Mouse (Mus musculus): Measurements from ENCODE around the gene Ppp1ca.
A peak's percentile ranks its signal among the peaks of the same experiment; 100 is the strongest.

Ppp1ca gene

DNA sequence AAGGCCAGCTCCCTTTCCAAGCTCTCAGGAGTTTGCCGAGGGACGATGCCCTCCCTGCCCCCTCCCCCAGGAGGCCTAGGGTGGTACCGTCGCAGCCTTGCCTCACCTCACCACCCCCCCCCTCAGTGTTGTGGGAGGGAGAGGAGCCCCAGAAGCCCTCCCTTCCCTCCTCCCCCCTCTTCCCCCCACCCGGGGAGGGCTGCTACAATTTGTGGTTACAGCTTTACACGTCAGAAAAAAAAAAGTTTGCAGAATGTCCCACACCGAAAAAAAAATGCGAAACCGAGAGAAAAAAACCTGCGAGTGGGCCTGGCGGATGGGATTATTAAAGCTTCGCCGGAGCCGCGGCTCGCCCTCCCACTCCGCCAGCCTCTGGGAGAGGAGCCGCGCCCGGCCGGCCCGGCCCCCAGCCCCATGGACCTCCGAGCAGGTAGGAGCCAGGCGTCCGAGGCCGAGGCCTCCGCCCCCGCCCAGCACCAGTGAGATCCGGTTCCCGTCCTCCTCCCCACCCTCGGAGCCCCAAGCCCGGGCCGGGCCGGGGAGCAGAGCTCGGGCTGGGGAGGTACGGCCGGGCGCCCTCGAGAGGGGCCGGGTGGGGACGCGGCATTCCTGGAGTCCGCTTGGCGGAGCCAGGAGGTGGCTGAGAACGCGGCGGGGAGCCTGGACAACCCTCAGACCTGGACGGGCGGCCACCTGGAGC lies 22.4 kb downstream of the Ppp1ca start, which contains the start of the genes Clcf1 and AC109138.7:
Gene Clcf1 (plus strand): TSS at position 168 of the 700 bp plus-strand sequence.
Gene AC109138.7 (plus strand): TSS at position 287 of the 700 bp plus-strand sequence.
- DNase-seq (ENCODE audit: low spot score): peak; percentile 55

DNA sequence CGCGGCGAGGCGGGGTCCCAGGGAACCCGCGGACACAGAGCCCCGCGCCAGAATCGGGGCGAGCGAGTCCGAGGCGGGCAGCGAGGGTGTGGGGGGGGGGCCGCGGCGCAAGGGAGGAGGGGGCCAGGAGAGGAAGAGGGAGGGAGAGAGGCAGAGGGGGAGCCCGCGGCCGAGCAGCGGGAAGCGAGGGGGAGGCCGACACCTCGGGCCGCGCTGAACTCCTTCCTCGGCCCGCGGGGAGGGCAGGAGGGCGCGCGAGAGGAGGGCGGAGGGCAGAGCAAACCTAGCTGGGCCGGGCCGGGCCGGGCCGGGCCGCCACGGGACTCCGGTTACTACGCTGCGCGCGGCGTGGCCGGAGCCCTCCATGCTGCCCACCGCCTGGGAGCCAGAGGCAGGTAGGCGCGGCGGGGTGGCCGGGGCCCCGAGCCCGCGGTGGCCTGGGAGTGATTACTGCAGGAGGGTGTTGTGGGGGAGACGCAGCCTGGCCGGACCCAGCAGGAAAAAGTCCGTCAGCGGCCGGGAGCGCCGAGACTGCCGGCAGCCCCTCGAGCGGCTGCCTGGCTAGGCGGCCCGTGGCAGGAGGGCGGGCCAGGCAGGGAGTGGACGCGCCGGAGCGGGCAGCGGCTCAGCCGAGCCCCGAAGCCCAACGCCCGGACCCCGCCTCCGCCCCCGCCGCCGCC lies 23.0 kb downstream of the Ppp1ca start:
- DNase-seq (ENCODE audit: low spot score): peak; percentile 28

DNA sequence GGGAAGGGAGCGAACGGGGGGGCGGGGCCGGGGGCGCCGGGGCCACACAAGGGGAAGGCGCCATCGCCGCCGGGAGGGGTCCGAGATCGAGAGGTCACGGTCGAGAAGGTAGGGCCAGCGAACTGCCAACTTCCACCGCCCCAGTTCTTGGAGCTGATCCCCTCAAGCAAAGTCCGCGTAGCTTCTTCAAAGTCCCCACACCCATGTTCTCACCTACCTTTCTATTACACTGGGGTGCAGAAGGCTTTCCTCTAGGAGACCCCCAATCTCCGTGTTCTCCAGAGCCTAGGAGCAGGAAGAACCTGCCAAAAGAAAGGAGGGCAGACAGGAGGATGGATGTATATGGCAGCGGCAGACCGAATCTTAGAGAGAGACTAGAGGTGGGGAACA lies 23.6 kb downstream of the Ppp1ca start:
- DNase-seq (ENCODE audit: low spot score): no peak

DNA sequence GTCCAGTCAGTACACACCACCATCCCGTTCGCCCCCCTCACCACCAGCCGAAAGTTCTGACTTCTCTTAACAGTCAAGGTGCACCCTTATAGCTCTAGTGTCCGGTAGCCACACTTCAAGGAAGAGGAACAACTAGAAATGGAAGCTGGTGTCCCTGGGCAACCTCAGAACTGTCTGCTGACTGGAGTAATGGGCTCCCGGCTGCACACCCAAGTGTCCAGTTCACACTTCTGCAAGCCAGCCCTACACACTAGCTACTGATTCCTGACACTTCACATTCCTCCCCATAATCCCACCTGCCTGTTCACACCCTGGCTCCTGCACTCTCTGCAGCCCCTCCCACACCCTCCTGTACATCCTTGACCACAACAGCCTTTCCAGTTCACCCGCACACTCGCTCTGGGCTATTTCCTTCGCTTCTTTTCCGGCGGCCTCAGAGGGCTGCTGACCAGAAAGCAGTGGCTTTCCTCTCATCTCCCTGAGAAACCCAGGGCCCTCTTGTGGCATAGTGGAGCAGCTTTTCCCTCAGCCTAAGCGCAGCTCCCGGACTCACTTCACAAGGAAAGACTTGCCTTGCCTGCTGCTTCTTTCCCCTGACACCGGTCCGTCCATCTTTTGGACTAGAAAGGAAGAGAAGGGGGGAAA lies 24.3 kb downstream of the Ppp1ca start:
- DNase-seq (ENCODE audit: low spot score): peak; percentile 45

DNA sequence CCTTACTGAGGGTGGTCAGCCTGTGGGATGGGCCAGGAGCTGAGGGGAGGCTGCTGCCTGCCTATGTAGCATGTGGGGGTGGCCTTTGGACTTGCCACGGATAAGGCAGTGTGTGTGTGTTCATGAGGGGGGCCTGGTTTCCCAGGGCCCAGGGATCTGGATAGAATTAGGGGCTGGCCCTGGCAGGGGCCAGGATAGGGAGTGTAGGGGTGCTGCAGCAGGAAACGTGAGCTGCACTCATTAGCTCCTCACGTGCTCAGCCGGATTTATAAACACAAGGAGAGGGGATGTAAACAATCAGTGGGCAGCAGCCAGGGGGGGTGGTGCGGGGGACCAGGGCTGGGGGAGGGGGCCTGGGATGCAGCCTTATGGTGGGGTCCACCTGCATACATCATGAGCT lies 25.3 kb downstream of the Ppp1ca start:
- no peak for DNase-seq (ENCODE audit: low spot score)

DNA sequence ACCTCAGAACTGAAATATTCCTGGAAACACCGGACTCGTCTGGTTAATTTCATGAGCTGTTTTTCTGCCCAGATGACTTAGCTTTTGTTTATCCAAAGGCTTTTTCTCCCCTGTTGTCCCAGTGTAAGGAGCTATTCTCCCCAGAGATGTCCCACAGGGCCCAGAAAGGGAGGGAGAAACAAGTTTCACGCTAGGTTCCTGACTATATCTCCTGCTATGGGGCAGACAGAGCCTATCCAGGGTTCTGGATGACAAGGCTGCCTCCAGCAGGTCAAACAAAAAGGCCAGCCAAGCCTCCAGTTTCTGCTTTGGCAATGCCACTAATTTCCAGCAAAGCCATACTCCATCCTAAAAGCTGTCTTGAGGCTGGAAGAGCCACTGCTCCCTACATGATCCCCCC lies 26.0 kb downstream of the Ppp1ca start:
- DNase-seq (ENCODE audit: low spot score): no peak

DNA sequence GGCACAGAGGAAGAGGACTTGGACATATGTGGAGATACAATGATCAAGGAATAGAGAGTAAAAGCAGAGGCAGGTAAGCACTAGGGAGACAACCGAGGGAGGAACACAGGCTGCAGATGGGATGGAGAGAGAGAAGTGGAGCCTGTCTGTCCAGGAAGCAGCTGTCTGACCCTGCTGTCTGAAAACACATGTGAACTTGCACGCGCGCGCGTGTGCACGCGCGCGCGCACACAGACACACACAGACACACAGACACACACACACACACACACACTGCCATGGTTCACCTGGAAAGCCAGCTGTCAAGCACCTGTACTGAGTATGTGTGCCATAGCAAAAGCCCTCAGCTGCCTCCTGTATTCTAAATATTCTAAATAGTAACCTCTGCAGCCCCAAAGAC lies 26.4 kb downstream of the Ppp1ca start:
- DNase-seq (ENCODE audit: low spot score): no peak

DNA sequence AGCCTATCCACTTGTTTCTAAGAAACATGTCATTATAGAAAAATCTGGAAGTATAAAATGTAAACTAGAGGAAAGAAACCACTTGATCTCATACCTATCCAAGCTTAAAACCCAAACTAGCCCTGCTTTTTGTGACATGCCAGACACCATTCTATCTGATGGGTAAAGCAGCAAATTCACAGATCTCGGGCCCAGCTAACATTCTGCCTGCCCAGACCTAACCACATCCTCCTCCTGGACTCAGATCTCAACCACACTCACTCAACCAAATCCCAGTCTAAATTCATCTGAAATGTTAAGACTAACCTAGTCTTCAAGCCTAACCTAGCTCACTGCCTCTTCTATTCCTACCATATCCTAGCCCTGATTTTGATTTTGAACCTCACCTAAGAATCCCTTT lies 26.9 kb downstream of the Ppp1ca start:
- DNase-seq (ENCODE audit: low spot score): no peak

DNA sequence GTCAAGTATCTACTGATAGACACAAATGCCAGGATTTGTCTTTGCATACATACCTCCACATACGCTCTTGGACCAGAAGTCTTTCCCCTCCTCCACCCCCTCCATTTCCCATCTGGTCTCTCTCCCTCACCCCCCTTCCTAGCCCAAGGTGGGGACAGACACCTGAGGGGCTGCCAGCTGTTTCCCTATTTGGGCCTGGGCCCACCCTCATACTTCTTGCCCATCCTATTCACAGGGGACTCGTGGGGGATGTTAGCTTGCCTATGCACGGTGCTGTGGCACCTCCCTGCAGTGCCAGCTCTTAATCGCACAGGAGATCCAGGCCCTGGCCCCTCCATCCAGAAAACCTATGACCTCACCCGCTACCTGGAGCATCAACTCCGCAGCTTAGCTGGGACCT lies 28.1 kb downstream of the Ppp1ca start:
- no peak for DNase-seq (ENCODE audit: low spot score)

DNA sequence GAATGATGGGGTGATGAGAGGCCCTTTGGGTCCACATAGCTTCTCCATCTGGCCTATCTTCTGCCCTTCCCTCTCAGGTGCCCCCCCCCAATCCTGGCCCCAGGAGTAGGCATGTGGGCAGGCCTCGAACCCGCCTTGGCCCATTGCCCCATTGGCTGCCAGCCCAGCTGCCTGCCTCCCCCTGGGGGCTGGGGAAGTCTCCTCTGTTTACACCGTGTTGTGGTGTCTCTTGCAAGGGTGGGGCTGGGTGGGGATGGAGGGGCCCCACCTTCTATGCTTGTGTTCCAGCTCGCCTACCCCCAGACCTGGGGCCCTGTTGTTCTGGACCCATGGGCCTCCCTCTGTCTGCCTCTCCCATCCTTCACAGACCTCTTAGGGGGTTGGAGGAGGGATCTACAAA lies 28.6 kb downstream of the Ppp1ca start:
- DNase-seq (ENCODE audit: low spot score): no peak

DNA sequence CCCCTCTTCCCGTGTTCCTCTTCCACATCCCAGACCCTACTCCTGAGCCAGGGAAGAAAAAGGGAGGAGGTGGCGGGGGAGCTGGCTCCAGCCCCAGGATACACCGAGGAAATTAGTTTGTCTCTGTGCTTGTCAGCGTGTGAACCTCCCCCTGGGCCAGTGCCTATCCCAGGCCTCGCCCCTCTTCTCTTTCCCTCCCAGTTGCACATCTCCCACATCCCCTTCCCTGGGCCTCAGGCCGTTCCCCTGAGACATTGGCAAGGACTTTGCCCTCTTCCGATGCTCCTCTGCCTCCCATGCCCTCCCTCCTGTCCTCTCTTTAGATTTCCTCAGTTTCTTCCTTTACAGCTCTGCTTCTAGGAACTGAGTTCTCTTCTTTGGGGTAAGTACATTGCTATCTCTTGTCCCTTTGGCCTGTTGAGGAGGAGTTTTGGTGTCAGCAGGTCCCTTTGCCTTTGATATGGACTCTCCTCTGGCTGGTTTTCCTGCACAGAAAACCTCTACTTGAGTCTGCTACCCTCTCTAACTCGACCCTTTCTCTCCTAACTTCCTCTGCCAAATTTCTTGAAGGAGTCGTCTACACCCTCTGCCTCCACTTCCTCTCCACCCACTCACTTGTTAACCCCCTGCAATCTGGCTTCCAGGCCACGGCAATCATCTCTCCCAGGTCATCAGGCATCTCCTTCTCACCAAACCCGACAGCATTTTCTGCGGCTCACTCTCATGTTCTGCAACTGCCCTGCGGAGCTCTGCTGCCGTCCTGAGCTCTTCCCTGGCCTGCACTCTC lies 29.3 kb downstream of the Ppp1ca start:
- DNase-seq (ENCODE audit: low spot score): peak; percentile 59

DNA sequence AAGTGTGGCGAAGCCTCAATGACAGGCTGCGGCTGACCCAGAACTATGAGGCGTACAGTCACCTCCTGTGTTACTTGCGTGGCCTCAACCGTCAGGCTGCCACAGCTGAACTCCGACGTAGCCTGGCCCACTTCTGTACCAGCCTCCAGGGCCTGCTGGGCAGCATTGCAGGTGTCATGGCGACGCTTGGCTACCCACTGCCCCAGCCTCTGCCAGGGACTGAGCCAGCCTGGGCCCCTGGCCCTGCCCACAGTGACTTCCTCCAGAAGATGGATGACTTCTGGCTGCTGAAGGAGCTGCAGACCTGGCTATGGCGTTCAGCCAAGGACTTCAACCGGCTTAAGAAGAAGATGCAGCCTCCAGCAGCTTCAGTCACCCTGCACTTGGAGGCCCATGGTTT lies 30.3 kb downstream of the Ppp1ca start:
- DNase-seq (ENCODE audit: low spot score): no peak

DNA sequence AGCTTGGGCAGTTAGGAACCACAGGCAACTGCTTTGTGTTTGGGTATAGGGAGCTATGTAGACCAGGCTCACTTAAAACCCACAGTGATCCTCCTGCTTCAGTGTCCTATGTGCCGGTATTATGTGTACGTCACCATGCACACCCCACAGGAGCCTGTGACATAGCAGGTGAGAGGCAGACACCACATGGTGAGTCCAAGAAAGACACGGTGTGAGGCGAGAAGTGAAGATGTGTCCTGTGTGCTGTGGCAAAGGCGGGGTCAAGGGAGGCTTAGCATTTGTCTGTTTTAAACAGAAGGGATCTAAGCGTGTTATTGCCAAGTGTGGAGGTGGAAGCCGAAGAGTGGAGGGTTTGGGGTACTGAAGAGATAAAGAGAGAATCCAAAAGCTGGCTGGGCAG lies 34.9 kb downstream of the Ppp1ca start:
- no peak for DNase-seq (ENCODE audit: low spot score)

DNA sequence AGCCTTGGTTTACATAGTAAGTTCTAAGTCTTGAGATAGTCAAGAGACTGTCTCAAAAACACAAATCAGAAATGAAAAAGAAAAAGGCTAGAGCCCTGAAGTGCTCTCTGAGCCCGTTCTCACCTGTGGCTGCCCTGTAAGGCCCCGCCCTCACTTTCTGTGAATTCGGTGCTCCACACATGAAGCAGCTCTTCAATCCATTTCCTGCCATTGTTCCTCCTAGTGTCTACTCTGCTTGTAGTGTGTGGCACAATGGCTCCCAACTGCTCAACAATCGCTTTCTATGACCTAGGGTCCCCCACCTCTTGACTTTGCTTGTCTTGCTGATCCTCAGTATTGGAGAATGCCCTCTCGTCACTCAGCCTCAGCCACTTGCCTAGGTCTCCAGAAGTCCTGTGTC lies 35.6 kb downstream of the Ppp1ca start:
- no peak for DNase-seq (ENCODE audit: low spot score)

DNA sequence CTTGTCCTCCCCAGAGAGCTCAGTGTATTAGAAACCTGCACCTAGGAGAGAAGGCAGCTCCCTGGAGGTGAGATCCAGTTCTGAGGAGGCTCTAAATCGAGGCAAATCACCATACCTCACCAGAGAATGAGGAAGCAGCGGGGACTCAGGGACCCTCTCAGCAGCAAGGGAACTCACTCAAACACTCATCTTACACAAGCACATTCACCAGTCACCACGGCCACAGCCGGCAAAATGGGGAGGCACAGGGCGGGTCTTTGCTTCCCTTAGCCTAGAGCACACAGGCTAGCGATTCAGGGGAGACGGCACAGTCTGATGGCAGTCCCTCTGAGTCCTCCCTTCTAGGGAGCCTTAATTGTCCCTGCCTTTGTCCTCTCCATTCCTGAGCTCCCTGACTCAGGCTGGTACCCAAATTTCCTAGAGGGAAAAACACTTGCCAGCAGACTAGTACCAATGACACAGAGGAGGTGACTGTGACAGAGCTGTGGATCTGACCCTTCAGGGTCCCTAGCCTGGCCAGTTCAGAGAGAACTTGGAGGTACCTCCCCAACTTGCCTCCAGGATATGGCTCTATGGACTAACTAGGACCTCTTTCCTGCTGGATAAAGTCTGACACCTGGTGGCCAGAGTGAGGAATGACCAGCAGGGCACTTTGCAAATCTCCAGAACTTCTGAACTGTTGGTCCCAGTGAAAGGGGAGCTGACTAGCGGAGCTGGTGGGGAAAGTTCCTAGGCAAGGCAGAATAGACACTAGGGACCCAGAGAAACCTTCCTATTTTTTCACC lies 36.2 kb downstream of the Ppp1ca start:
- peak; percentile 72 for DNase-seq (ENCODE audit: low spot score)

DNA sequence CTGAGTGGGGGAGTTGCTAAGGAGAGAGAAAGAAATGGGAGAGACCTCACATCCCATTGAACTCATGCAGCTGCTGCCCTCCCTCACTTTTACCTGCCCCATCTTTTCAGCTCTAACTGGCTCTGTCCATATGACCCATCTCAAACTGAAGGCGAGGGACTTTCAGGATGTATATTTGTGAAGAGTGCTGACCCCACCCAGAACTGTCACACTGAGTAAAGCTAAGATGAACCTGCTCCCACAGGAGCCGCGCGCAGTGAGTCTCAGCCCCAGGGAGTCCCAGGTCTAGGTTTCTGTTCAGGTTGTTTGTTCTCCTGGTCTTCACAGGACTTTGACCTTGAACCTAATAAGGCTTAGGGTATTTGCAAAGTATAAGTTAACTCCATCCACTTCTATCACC lies 37.0 kb downstream of the Ppp1ca start:
- DNase-seq (ENCODE audit: low spot score): no peak

DNA sequence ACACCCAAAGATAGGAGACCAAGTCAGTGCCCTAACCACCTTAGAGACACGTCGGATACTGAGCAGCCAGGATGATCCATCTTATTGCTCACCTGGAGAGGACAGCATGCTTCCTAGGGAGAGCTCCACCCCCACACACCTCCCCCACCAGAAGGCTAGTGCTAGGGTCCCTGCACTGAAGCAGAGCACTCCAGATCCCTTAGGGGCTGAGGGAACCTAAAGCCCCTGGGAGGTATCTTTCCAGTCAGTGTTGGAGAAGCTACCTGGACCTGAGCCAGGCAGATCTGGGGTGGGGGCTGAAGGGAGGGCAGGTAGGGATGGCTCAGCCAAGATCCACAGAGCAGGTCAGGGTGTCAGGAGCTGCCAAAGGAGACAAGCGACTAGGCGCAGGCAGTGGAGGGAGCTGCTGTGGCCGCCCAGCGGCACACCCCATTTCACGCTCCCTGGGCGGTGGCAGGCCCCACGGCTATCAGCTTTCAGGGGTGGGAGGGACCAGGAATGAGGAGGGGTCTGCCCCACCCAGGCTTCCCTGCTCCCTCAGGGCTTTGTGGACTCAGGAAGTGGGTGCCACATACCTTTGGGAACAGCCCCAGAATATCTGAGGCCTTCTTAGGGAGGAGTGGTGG lies 37.7 kb downstream of the Ppp1ca start:
- DNase-seq (ENCODE audit: low spot score): no peak

DNA sequence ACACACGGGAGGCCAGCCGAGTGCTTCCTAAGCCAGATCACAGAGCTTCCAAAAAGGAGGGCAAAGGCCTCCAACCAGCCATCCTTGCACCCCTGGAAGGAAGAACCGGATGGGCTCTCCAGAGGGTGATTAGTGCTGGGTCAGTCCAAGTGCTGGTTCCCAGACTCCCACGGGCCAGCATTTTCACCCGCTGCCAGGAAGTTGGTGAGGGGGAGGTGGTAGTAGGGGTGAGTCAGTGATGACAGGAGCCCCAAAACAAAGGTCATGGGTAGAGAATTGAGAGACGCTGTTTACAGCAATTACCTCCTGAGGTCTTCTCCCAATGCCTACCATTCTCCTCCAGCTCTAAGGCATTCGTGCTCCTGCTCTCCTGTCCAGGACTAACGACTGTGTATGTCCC lies 38.5 kb downstream of the Ppp1ca start:
- no peak for DNase-seq (ENCODE audit: low spot score)

DNA sequence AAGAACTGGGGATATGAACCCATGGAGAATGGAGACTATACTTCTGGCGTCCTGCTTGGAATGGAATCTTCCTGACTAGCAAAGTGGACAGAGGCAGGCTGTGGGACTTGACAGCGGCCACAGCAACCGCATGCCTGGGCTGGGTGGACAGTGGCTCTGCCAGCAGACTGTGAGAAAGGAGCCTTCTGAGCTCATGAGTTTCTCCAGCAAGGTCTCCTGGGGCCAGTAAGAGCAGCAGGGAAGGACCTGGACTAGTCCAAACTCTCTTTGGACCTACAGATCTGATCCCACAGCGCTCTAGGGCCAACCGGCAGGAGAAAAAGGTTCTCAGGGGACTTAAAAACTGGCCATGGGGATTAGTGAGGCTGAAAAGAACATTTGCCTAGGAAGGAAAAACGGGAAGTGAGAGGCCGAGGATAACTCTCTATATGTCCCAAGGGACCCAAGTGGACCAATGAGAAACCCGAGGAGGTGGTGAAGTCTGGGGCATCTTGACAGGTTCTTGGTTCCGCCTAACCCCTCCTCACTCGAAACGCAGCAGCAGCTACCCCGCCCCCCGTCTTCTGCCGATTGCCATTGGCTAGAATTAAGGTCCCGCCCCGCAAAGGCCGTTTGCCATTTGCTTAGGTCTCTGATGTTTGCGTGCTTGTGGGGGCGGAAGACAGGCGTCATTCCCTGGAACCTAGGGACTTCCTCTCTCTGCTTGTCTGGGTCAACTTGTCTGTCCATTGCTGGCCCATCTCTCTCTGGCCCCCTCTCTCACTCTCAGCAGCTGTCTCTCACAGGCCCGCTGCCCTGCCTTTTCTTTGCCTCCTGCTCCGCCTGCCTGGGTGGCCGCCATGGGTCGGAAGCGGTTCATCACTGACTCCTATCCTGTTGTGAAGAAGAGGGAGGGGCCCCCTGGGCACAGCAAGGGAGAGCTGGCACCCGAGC lies 39.7 kb downstream of the Ppp1ca start, which contains the start of gene Pold4:
Gene Pold4 (plus strand): TSS at position 647 of the 933 bp plus-strand sequence.
- peak; percentile 98 for DNase-seq (ENCODE audit: low spot score)

DNA sequence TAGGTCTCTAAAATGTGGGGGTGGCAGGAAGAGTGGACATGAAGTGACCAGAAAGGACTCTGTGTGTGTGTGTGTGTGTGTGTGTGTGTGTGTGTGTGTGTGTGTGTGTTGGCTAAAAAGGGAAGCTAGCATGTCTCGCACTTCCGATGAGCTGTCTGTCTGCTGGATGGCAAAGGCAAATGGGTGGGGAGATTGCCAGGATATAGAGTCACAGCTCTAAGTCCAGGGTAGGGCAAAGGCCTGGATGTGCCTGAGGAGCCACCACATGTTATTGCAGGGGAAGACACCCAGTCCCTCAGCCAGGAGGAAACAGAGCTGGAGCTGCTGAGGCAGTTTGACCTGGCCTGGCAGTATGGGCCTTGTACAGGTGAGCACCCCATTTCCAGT lies 40.3 kb downstream of the Ppp1ca start:
- DNase-seq (ENCODE audit: low spot score): no peak
